Mouse (Mus musculus) olfactory bulb, adult 2 months (tissue): ENCODE measurements around the gene Sec16b.

Source experiments
- CTCF ChIP-seq: fragments of 200-500 bp; IDR thresholded peaks from 2 replicates; pipeline ENCODE4 v1.5.1; 2012; ENCODE audit warnings: low read depth, mild to moderate bottlenecking, low read length, moderate library complexity; ENCODE audit not compliant: insufficient read depth
- POLR2A ChIP-seq: fragments of 200-500 bp; IDR thresholded peaks from 2 replicates; pipeline ENCODE4 v1.6.1; 2012; ENCODE audit warnings: mild to moderate bottlenecking, low read depth, low read length, moderate library complexity; ENCODE audit not compliant: insufficient read depth

- TF ChIP-seq CTCF (no peak), POLR2A (no peak)
Observed at GRCm38 (mm10) chr1:157462336-157462735, 44.2 kb upstream of the Sec16b start.
